Mouse (Mus musculus) liver, adult 2 months (tissue): Measurements from ENCODE around the gene Parp1. TPM values are rescaled to one million over a fixed set of nuclear protein-coding genes. Genes with fewer than 3 reads are reported as not detected.
"Not testable (repeated sequence)": the region's sequence is repeated elsewhere in the genome, so short reads cannot be mapped to it uniquely, and the experiment has no call there.

ENCODE experiments used
- DNase-seq: peaks from one replicate; pipeline ENCODE4 v3.0.0-alpha.2; 2011; ENCODE audit warnings: low read depth, low spot score; ENCODE audit errors: extremely low read depth
- H3K27ac ChIP-seq: fragments of 200-500 bp; replicated peaks from 2 replicates; pipeline ENCODE4 v1.5.1; 2012; ENCODE audit warnings: low read depth, mild to moderate bottlenecking, control low read depth, inconsistent platforms, low read length; ENCODE audit not compliant: insufficient read depth
- H3K27me3 ChIP-seq: fragments of 200-500 bp; 2 replicates; pipeline ENCODE4 v1.6.1; 2012; ENCODE audit warnings: mild to moderate bottlenecking, moderate library complexity, low read length, inconsistent platforms; ENCODE audit not compliant: control insufficient read depth, insufficient read depth
- H3K36me3 ChIP-seq: fragments of 200-500 bp; 2 replicates; pipeline ENCODE4 v1.6.1; 2012; ENCODE audit warnings: low read length, inconsistent platforms; ENCODE audit not compliant: control insufficient read depth, insufficient read depth
- H3K4me1 ChIP-seq: fragments of 200-500 bp; 2 replicates; pipeline ENCODE4 v1.6.1; 2011; ENCODE audit warnings: low read length; ENCODE audit not compliant: control insufficient read depth, insufficient read depth
- H3K4me3 ChIP-seq: fragments of 200-500 bp; 2 replicates; pipeline ENCODE4 v1.5.1; 2011; ENCODE audit warnings: low read depth, mild to moderate bottlenecking, control low read depth, low read length, moderate library complexity; ENCODE audit not compliant: insufficient read depth
- H3K79me2 ChIP-seq: fragments of 200-500 bp; 2 replicates; pipeline ENCODE4 v1.6.1; 2012; ENCODE audit warnings: inconsistent platforms, mild to moderate bottlenecking, low read length, moderate library complexity; ENCODE audit not compliant: control insufficient read depth, insufficient read depth
- H3K9ac ChIP-seq: fragments of 200-500 bp; 2 replicates; pipeline ENCODE4 v1.6.1; 2012; ENCODE audit warnings: low read depth, mild to moderate bottlenecking, control low read depth, inconsistent platforms, low read length
- CTCF ChIP-seq: fragments of 200-500 bp; IDR thresholded peaks from 2 replicates; pipeline ENCODE4 v1.5.1; 2011; ENCODE audit warnings: low read depth, low read length, control low read depth
- POLR2A ChIP-seq: fragments of 200-500 bp; IDR thresholded peaks from 2 replicates; pipeline ENCODE4 v1.6.1; 2011; ENCODE audit warnings: low read length, control low read depth; ENCODE audit not compliant: insufficient read depth; ENCODE audit errors: extremely low read depth
- WGBS: fragments of 180-500 bp; shearing (Covaris S2); methylation state at CpG from one replicate; pipeline ENCODE4 v1.1.7; 2018; 5-methylcytosine and 5-hydroxymethylcytosine counted together
- polyA plus RNA-seq: library from polyadenylated mRNA; depleted of rRNA; stranded (reverse); fragments of >200 nt; gene quantifications from 2 replicates; pipeline ENCODE4 v1.2.3, GENCODE M21; 2012
- total RNA-seq: library from RNA; depleted of rRNA; stranded (reverse); fragments of >200 nt; gene quantifications from 2 replicates; pipeline ENCODE4 v1.2.3, GENCODE M21; 2014

The Parp1 gene
- total and polyA plus RNA-seq, 2 experiments, result 14.6 to 25.4 TPM

DNA sequence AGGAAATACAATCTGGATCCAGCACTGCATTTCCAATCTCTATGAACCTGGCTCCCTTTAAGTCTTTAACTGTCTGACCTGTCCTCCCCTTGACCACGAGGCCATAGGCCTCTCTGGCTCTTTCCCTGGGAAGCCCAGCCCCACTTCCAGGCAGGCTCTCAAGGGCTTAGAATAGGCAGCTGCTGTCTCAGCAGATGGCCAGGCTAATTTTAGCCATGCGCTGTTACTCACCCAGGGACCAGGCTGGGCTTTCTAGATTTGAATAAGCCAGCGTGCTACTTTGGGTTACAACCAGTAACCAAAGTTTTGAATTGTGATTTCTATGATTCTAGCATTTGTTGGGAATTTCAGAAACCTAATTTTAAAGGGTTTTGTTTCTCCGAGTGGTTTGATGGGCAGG lies 35.9 kb downstream of the Parp1 start:
- no peak overlapping the region for H3K9ac ChIP-seq

DNA sequence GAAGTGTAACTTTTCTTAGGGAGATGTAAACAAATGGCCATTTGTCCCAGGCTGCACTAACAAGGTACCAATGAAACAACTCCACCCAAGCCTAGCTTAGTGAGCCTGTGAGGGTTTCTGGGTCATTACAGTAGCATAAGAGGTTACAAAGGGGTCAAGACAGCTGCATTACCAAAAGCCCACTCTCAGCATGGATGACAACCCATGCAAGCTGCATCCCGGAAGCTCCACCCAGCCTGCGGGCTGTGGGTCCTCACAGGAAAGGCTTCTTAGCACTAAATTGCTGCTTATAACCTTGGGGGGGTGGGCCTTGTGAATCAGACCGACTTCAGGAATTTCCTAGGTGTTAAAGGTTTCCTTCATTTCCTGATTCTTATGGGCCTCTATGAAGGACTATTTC lies 37.4 kb downstream of the Parp1 start:
- 73% methylated on average over 3 of the region's 3 CpGs for WGBS
- no peaks in the 10 kb centered on the region for H3K27me3 ChIP-seq
- peaks cover under 1% of the 10 kb centered on the region; the same call in 1 of the 2 replicates for H3K36me3 ChIP-seq
- no peaks in the 10 kb centered on the region for H3K79me2 ChIP-seq
- no peak for DNase-seq
- no peak overlapping the region for H3K9ac ChIP-seq
- H3K4me1 ChIP-seq, result no peaks in the 10 kb centered on the region
- H3K4me3 ChIP-seq, result no peak overlapping the region
- H3K27ac ChIP-seq, result no peak overlapping the region
- TF ChIP-seq POLR2A (no peak), CTCF (no peak)

More for the DNA sequence above, 35.9 kb downstream of the Parp1 start:
- TF ChIP-seq CTCF, result no peak
- DNase-seq, result no peak
- no peaks in the 10 kb centered on the region for H3K4me1 ChIP-seq
- H3K4me3 ChIP-seq, result no peak overlapping the region
- no peak overlapping the region for H3K27ac ChIP-seq
- WGBS, result 73% methylated on average over 4 of the region's 4 CpGs
- peaks cover 11% of the 10 kb centered on the region for H3K36me3 ChIP-seq
- no peaks in the 10 kb centered on the region for H3K79me2 ChIP-seq
- no peaks in the 10 kb centered on the region for H3K27me3 ChIP-seq

DNA sequence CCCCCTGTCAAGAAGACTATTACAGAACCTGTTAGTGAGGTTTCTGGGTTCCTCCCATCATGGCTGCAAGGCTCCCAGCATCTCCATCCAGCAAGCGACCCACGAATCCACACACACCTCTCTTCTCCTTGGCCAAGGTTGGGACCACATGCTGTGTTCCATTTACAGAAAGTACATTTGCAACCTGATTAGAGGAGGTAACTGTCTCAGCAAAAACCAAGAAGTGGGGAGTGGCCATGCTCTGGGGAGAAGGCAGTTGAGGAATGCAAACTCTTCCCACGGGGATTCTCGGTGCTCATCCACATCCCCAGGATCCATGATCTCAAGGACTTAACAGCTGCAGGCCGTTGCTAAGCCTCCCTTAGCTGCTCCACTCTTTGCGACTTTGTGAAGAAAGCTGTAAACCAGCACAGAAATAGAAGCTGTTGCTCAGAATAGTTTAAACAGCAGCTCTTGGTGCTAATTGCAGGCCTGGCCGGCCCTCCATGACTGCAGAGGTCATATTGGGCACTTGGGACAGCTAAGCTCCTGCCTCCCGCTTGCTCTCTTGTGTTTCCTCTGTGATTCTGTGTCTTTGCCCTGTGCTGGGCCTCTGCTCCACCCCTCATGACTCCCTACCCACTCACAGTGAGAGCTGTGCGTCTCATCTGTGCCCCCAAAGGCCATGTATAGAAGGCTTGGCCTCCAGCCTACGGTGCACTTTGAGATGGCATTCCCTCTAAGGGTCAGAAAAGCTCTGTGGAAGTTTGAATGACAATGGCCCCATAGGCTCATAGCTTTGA lies 38.3 kb downstream of the Parp1 start:
- Histone ChIP-seq H3K27ac (no peak overlapping the region), H3K9ac (no peak overlapping the region), H3K4me1 (no peaks in the 10 kb centered on the region), H3K27me3 (no peaks in the 10 kb centered on the region), H3K36me3 (no peaks in the 10 kb centered on the region; the same call in 1 of the 2 replicates), H3K4me3 (no peak overlapping the region), H3K79me2 (no peaks in the 10 kb centered on the region)
- no peak for DNase-seq
- 83% methylated on average over 10 of the region's 10 CpGs for WGBS
- TF ChIP-seq CTCF (no peak), POLR2A (no peak)

DNA sequence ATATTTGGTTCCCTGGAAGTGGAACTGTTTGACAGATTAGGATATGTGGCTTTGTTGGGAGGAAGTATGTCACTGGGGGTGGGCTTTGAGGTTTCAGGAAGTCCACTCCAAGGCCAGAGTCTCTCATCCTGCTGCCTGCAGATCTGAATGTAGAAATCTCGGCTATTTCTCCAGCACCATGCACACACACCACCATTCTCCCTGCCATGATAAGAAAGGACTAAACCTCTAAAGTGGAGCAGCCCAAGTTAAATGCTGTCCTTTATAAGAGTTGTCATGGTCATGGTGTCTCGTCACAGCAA lies 38.8 kb downstream of the Parp1 start:
- Histone ChIP-seq H3K4me3 (no peak overlapping the region), H3K36me3 (no peaks in the 10 kb centered on the region; the same call in 1 of the 2 replicates), H3K27ac (no peak overlapping the region), H3K27me3 (no peaks in the 10 kb centered on the region), H3K4me1 (no peaks in the 10 kb centered on the region), H3K9ac (no peak overlapping the region), H3K79me2 (no peaks in the 10 kb centered on the region)
- TF ChIP-seq POLR2A, result no peak
- TF ChIP-seq CTCF, result no peak
- 88% methylated on average over 2 of the region's 2 CpGs for WGBS
- no peak for DNase-seq

DNA sequence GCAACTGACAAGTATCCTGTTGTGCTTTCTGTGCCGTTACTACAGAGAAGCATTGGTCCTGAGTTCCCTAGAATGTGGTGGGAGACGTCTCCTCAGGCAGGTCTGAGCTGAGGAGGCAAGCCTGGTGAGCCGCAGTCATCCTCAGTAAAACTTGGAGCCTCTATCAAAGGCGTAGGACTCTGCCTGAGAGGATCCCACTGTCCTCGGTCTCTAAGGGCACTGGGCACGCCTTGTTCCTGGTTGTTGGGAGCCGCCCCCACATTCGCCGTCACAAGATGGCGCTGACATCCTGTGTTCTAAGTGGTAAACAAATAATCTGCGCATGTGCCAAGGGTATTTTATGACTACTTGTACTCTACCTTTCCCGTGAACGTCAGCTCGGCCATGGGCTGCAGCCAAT lies 43.1 kb downstream of the Parp1 start:
- not testable (repeated sequence) for H3K36me3 ChIP-seq

DNA sequence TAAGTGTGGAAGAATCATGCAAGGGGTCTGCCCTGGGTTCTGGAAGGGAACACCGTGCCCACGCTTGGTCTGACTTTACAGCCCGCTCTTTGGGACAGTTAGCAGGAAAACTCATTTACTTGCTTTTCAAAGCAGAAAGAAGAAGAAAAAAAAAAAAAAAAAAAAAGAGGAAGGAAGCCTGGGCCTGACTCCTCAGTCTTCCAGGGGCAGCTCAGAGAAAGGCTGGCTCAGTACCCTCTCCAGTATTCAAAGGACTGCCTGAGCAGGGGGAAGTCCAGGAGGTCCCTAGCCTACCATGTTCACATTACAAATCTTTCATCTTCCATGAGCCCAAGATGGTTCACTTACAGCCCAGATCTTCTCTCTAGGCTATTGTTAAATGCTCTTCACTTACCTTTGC lies 48.0 kb downstream of the Parp1 start:
- H3K4me3 ChIP-seq, result no peak overlapping the region
- no peaks in the 10 kb centered on the region for H3K27me3 ChIP-seq
- H3K9ac ChIP-seq, result no peak overlapping the region
- no peak overlapping the region for H3K27ac ChIP-seq
- no peaks in the 10 kb centered on the region for H3K79me2 ChIP-seq
- no peaks in the 10 kb centered on the region for H3K36me3 ChIP-seq
- TF ChIP-seq POLR2A (no peak), CTCF (no peak)
- DNase-seq, result no peak
- H3K4me1 ChIP-seq, result no peaks in the 10 kb centered on the region
- WGBS, result 91% methylated on average over 3 of the region's 3 CpGs

More for the DNA sequence above, 43.1 kb downstream of the Parp1 start:
- not testable (repeated sequence) for H3K4me3 ChIP-seq, H3K27me3 ChIP-seq, H3K27ac ChIP-seq, H3K9ac ChIP-seq, H3K79me2 ChIP-seq, DNase-seq, H3K4me1 ChIP-seq
- whole genome bisulfite sequencing, result 94% methylated on average over 11 of the region's 14 CpGs
